Mouse (Mus musculus) lung, embryonic 16.5 days (tissue): ENCODE data around the gene Lman2l. TPM values are rescaled to one million over a fixed set of nuclear protein-coding genes. Genes with fewer than 3 reads are reported as not detected.

Experiments
- ATAC-seq: fragments of 200-750 bp; cut with Nextera tagmentation; 2 replicates; pipeline ENCODE4 v1.8.0; 2017; ENCODE audit warnings: low read depth, mild to moderate bottlenecking, moderate library complexity
- H3K27ac ChIP-seq: fragments of 300-500 bp; sonication (generic); 2 replicates; pipeline ENCODE4 v1.5.1; 2014; ENCODE audit warnings: mild to moderate bottlenecking, control low read depth, low read length
- H3K27me3 ChIP-seq: fragments of 300-500 bp; sonication (generic); 2 replicates; pipeline ENCODE4 v1.6.1; 2014; ENCODE audit warnings: low read depth, low read length, mixed read lengths; ENCODE audit not compliant: control insufficient read depth, insufficient read depth
- H3K36me3 ChIP-seq: fragments of 300-500 bp; sonication (generic); 2 replicates; pipeline ENCODE4 v1.6.1; 2014; ENCODE audit warnings: low read length; ENCODE audit not compliant: control insufficient read depth, insufficient read depth
- H3K4me1 ChIP-seq: fragments of 300-500 bp; sonication (generic); replicated peaks from 2 replicates; pipeline ENCODE4 v1.6.1; 2014; ENCODE audit warnings: low read length, mixed read lengths; ENCODE audit not compliant: control insufficient read depth, insufficient read depth
- H3K4me2 ChIP-seq: fragments of 300-500 bp; sonication (generic); 2 replicates; pipeline ENCODE4 v1.6.1; 2014; ENCODE audit warnings: low read depth, low read length, control low read depth
- H3K4me3 ChIP-seq: fragments of 300-500 bp; sonication (generic); 2 replicates; pipeline ENCODE4 v1.5.1; 2014; ENCODE audit warnings: mild to moderate bottlenecking, low read length, control low read depth
- H3K9ac ChIP-seq: fragments of 300-500 bp; sonication (generic); 2 replicates; pipeline ENCODE4 v1.6.1; 2014; ENCODE audit warnings: low read length, control low read depth
- H3K9me3 ChIP-seq: fragments of 300-500 bp; sonication (generic); 2 replicates; pipeline ENCODE4 v1.6.1; 2016; ENCODE audit warnings: low read length; ENCODE audit not compliant: control insufficient read depth
- WGBS: fragments of 180-500 bp; shearing (Covaris S2); extraction: QIAGEN DNeasy Blood & Tissue Kit; methylation state at CpG from one replicate; pipeline ENCODE4 v1.1.7; 2014; 5-methylcytosine and 5-hydroxymethylcytosine counted together
- polyA plus RNA-seq: library from polyadenylated mRNA; unstranded; fragments of >200 nt; fragmentation: Nextera tagmentation; extraction: Ambion mirVana; gene quantifications from 2 replicates; pipeline ENCODE4 v1.2.1, GENCODE M21; 2015

Lman2l gene
- polyA plus RNA-seq, 1 experiment from 2014 or later: 48.5 TPM

DNA sequence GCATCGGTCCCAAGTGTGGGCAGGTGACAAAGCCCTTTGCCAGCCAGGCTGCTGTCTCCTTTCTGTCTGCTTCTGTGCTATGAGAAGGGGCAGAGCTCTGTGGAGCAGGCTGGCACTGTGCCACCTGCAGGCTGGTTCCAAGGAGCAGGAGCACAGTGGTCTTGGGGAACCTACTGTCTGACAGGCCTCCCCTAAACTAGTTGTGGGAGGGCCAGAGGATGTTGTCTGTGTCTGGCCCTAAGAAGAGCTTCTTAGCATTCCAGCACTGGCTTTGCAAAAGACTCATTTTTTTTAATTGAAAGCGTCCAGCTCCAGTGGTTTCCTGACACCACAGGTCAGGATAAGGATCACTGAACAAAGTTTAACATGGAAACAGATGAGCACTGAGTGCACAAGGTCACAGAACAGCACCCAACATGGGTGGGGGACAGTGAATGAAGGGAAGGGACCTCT is 33.3 kb upstream of the Lman2l start:
- ATAC-seq: 0 out of 2 replicates have a peak, but pooled peaks have one; percentile 10
- no peaks in the 10 kb centered on the region for H3K9me3 ChIP-seq
- WGBS: 57% methylated on average over 2 of the region's 2 CpGs

DNA sequence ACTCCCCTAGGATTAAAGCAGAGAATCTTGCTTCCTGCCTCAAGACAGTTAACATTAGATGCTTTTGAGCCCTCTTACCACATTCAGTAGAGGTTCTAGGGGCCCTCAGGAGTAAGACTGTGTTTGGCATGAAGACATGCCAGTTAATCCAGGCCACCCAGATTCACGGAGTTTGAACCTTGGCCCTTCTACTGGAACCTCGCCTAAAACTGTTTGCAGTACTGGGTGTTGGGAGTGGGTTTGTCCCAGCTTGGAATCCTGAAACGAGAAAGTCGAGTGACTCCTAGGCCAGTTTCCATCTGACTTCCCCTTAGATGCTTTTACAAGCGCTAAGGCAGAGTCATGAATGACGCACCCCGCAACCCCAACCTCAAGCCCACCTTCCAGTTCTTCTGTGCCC is 31.4 kb upstream of the Lman2l start:
- H3K36me3 ChIP-seq: no peaks in the 10 kb centered on the region
- H3K27me3 ChIP-seq: no peaks in the 10 kb centered on the region
- peaks cover 55% of the 10 kb centered on the region for H3K4me1 ChIP-seq
- no peak overlapping the region for H3K9ac ChIP-seq
- WGBS: 53% methylated on average over 7 of the region's 7 CpGs
- H3K4me3 ChIP-seq: no peak overlapping the region
- H3K9me3 ChIP-seq: no peaks in the 10 kb centered on the region
- H3K27ac ChIP-seq: no peak overlapping the region
- no peak overlapping the region for H3K4me2 ChIP-seq
- no peak for ATAC-seq

More for the DNA sequence above, 33.3 kb upstream of the Lman2l start:
- Histone ChIP-seq H3K27me3 (no peaks in the 10 kb centered on the region), H3K4me1 (peaks cover 45% of the 10 kb centered on the region), H3K4me3 (no peak overlapping the region), H3K9ac (no peak overlapping the region), H3K27ac (no peak overlapping the region), H3K36me3 (no peaks in the 10 kb centered on the region), H3K4me2 (no peak overlapping the region)

DNA sequence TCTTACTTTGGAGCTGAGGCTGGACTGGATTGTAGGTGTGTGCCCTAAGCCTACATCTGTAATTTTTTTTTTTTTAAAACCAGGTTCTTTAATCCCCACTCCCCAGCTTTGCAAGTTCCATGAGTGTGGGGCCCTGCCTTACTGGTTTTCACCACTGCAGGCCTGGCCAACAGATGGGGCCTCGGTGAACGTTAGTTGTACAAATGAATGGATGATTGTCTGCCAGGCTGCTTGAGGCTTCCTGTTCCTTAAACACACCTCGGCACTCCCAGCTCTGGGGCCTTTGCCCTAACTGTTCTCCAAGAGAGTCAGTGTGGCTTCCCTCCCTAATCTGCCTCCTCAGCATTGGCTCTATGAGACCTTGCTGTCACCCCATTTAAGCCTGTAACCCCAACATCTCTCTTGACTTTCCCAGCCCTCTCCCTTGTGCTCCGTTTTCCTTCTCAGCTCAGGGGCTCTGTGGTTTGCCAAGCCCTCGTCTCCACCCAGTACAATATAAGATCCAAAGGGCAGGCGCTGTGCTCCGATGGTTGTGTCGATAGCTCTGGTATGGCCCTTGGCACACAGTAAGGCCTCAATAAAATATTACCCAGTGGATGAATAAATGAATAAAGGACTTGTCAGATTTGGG is 30.5 kb upstream of the Lman2l start:
- Histone ChIP-seq H3K9me3 (no peaks in the 10 kb centered on the region), H3K4me3 (peak overlapping the region; percentile 17), H3K27me3 (no peaks in the 10 kb centered on the region), H3K36me3 (no peaks in the 10 kb centered on the region), H3K4me2 (peak overlapping the region; percentile 78), H3K27ac (no peak overlapping the region; the same call in 1 of the 2 replicates), H3K4me1 (peaks cover 55% of the 10 kb centered on the region), H3K9ac (peak overlapping the region; percentile 42)
- WGBS: 39% methylated on average over 8 of the region's 8 CpGs
- ATAC-seq: no peak

DNA sequence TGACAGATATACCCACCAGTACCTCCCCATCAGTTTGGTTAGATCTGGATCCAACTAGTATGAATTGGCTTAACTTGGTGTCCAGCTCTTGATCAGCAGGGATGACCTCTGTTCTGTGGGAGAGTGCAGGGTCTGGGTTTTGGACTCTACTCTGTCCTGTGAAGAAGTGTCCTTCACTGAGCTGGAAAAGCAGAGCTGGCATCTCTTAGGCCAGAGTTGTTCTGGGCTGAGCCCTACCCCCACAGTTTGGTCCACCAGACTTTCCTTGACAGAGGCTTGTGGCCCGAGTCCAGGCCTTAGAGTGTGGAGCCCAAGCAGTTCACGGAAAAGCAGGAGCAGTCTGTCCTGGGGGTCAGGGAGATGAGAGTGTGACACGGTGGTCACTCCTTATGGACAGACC is 29.6 kb upstream of the Lman2l start:
- 42% methylated on average over 3 of the region's 3 CpGs for WGBS
- H3K4me1 ChIP-seq: peaks cover 52% of the 10 kb centered on the region
- H3K27ac ChIP-seq: no peak overlapping the region
- peak overlapping the region; percentile 17 for H3K4me3 ChIP-seq
- no peaks in the 10 kb centered on the region for H3K36me3 ChIP-seq
- H3K4me2 ChIP-seq: peak overlapping the region; percentile 78
- no peaks in the 10 kb centered on the region for H3K9me3 ChIP-seq
- no peak for ATAC-seq
- H3K9ac ChIP-seq: peak overlapping the region; percentile 42
- no peaks in the 10 kb centered on the region for H3K27me3 ChIP-seq

DNA sequence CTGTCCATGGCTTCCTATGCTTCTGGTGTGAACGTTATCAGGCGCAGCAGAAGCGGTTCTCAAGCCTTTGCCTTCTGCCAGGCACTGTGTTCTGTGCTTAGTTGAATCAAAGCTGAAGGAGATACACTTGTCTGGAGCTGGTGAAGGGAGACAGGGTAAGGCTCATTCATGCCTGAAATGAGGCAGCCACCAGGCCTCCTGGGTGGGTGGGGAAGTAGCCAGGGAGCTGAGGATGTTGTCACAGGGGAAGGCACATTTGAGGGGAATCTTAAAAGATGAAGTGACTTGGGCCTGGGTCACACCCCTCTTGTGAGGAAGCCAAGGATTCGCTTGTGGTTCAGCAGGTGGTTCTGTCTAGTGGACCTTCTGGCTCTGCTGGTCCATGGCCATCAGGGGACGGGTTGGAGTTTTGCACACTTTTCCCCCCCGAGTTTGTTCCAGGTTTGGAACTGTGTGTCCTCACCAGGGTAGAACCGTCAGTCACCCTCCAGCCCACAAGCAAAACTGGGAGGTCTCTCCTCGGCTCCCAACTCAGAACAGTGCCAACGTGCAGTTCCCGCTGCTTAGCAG is 28.2 kb upstream of the Lman2l start:
- Histone ChIP-seq H3K9me3 (no peaks in the 10 kb centered on the region), H3K9ac (peak overlapping the region; percentile 1; the same call in 1 of the 2 replicates), H3K36me3 (no peaks in the 10 kb centered on the region), H3K4me2 (peak overlapping the region; percentile 78), H3K27me3 (no peaks in the 10 kb centered on the region), H3K4me3 (peak overlapping the region; percentile 14), H3K27ac (no peak overlapping the region), H3K4me1 (peaks cover 50% of the 10 kb centered on the region)
- no peak for ATAC-seq
- 53% methylated on average over 10 of the region's 10 CpGs for WGBS

DNA sequence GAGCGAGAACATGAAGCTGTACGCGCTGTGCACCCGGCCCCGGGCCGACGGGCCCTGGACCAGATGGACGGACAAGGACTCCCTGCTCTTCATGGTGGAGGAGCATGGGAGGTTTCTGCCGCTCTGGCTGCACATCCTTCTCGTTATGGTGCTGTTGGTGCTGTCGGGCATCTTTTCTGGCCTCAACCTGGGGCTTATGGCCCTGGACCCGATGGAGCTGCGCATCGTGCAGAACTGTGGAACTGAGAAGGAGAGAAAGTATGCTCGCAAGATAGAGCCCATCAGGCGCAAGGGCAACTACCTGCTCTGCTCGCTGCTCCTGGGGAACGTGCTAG is 27.0 kb upstream of the Lman2l start:
- H3K4me2 ChIP-seq: peak overlapping the region; percentile 78
- ATAC-seq: no peak
- H3K9ac ChIP-seq: peak overlapping the region; percentile 79
- WGBS: 12% methylated on average over 18 of the region's 18 CpGs
- H3K36me3 ChIP-seq: no peaks in the 10 kb centered on the region
- peaks cover 43% of the 10 kb centered on the region for H3K4me1 ChIP-seq
- H3K27ac ChIP-seq: no peak overlapping the region
- H3K4me3 ChIP-seq: peak overlapping the region; percentile 72
- H3K27me3 ChIP-seq: no peaks in the 10 kb centered on the region
- H3K9me3 ChIP-seq: no peaks in the 10 kb centered on the region

DNA sequence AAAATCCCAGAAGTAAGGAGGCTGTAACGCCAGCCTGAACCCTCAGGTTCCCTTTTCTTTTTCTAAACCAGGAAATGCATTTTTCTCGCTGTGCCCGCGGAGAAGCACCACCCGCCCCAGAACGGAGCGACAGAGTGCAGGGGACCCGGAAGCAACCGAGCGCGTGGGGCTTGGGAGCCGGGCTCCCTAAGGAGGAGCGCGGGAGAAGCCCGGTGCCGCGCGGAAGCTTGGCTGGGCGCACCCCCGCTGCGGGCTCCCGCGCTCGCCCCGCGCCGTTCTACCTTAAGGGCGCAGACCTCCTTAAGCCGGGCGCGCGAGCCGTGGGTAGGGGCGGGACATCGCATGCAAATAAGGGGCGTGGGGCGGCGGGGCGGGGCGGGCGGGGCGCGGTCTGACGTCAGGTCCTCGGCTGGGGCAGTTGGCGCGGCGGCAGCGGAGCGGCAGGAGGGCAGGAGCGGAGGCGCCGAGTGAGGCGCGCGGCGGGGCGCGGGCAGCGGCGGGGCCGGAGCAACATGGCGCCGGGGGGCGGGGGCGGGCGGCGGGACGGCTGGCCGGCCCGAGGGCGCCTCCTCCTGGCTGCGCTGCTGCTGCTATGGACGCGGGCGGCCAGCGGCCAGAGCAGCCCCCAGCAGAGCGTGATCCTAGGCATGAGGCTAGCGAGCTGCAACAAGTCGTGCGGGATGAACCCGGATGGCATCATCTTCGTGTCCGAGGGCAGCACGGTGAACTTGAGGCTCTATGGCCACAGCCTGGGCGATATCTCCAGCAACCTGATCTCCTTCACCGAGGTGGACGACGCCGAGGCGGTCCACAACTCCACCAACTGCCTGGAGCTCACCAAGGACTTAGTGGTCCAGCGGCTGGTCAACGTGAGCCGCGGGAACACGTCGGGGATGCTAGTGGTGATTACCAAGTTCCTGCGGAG is 26.4 kb upstream of the Lman2l start, which contains the start of gene Cnnm4:
TSS of gene Cnnm4 (plus strand) at position 440 of the 925 bp plus-strand sequence.
- H3K9me3 ChIP-seq: no peaks in the 10 kb centered on the region
- no peaks in the 10 kb centered on the region for H3K27me3 ChIP-seq
- peak within 1 kb of the TSS; percentile 78 for H3K4me2 ChIP-seq
- peak; percentile 95 for ATAC-seq
- peak within 1 kb of the TSS; percentile 71 for H3K27ac ChIP-seq
- no peaks in the 10 kb centered on the region for H3K36me3 ChIP-seq
- peaks cover 39% of the 10 kb centered on the region for H3K4me1 ChIP-seq
- WGBS: under 1% methylated on average over 62 of the region's 98 CpGs
- peak within 1 kb of the TSS; percentile 72 for H3K4me3 ChIP-seq
- H3K9ac ChIP-seq: peak within 1 kb of the TSS; percentile 79

DNA sequence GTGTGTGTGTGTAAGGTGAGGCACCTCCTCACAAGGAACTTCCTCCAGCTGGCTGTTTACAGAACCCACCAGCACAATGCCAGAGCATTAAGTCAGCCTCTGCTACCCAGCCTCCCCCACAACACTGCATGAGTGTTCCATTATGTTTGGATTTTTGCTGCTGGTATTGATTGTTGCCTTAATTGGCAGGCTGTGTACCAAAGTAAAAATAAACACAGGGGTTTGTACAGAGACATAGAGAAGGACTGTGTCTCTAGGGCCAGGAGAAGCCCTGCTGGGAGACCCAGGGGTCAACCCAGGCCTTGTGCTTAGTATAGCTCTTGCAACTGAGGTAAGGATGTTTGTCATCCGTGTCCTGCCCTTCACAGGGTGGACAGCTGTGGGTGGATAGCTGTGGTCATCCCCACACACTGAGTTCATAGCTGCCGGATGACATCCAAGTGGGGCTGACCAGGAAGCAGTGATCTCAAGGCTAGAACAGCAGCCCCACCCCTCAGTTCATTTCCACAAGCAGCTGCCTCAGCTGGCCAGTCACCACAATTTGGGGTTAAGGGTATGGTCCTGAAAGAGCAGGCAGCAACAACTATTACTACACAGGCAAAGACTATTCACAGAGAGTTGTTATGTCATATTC is 24.9 kb upstream of the Lman2l start:
- H3K4me2 ChIP-seq: no peak overlapping the region
- no peaks in the 10 kb centered on the region for H3K27me3 ChIP-seq
- H3K4me1 ChIP-seq: peaks cover 23% of the 10 kb centered on the region
- no peaks in the 10 kb centered on the region for H3K9me3 ChIP-seq
- no peak overlapping the region for H3K27ac ChIP-seq
- WGBS: 49% methylated on average over 2 of the region's 2 CpGs
- H3K9ac ChIP-seq: no peak overlapping the region
- no peaks in the 10 kb centered on the region for H3K36me3 ChIP-seq
- no peak overlapping the region for H3K4me3 ChIP-seq
- no peak for ATAC-seq
